Mouse (Mus musculus) kidney, adult 2 months (tissue): ENCODE results near the gene Cog5. TPM values are rescaled to one million over a fixed set of nuclear protein-coding genes. Genes with fewer than 3 reads are reported as not detected.
A peak's percentile ranks its signal among the peaks of the same experiment; 100 is the strongest.

Source experiments
- DNase-seq: peaks from one replicate; pipeline ENCODE4 v3.0.0; 2021
- H3K27ac ChIP-seq: fragments of 200-500 bp; 2 replicates; pipeline ENCODE4 v1.5.1; 2012; ENCODE audit warnings: low read depth, low read length, control low read depth, inconsistent platforms; ENCODE audit not compliant: insufficient read depth
- H3K27me3 ChIP-seq: fragments of 200-500 bp; replicated peaks from 2 replicates; pipeline ENCODE4 v1.6.1; 2012; ENCODE audit warnings: mild to moderate bottlenecking, moderate library complexity, low read length, inconsistent platforms; ENCODE audit not compliant: control insufficient read depth, insufficient read depth
- H3K36me3 ChIP-seq: fragments of 200-500 bp; 2 replicates; pipeline ENCODE4 v1.6.1; 2012; ENCODE audit warnings: mild to moderate bottlenecking, moderate library complexity, low read length, inconsistent platforms; ENCODE audit not compliant: control insufficient read depth, insufficient read depth
- H3K4me1 ChIP-seq: fragments of 200-500 bp; 2 replicates; pipeline ENCODE4 v1.6.1; 2011; ENCODE audit warnings: low read length; ENCODE audit not compliant: control insufficient read depth, insufficient read depth
- H3K4me3 ChIP-seq: fragments of 200-500 bp; 2 replicates; pipeline ENCODE4 v1.5.1; 2011; ENCODE audit warnings: mild to moderate bottlenecking, low read depth, low read length, control low read depth; ENCODE audit not compliant: insufficient read depth
- CTCF ChIP-seq: fragments of 200-500 bp; conservative IDR thresholded peaks from 2 replicates; pipeline ENCODE4 v1.5.1; 2011; ENCODE audit warnings: low read depth, mild to moderate bottlenecking, control low read depth, low read length, moderate library complexity, mixed read lengths; ENCODE audit not compliant: insufficient read depth, insufficient read length
- POLR2A ChIP-seq: fragments of 200-500 bp; IDR thresholded peaks from one replicate; pipeline ENCODE4 v1.6.1; 2011; ENCODE audit warnings: low read depth, low read length, control low read depth
- WGBS: fragments of 180-500 bp; shearing (Covaris S2); methylation state at CpG from one replicate; pipeline ENCODE4 v1.1.7; 2018; 5-methylcytosine and 5-hydroxymethylcytosine counted together
- polyA plus RNA-seq: library from polyadenylated mRNA; depleted of rRNA; stranded (reverse); fragments of >200 nt; gene quantifications from 2 replicates; pipeline ENCODE4 v1.2.3, GENCODE M21; 2012

Cog5 gene
- polyA plus RNA-seq, 1 experiment: 16.7 TPM

DNA sequence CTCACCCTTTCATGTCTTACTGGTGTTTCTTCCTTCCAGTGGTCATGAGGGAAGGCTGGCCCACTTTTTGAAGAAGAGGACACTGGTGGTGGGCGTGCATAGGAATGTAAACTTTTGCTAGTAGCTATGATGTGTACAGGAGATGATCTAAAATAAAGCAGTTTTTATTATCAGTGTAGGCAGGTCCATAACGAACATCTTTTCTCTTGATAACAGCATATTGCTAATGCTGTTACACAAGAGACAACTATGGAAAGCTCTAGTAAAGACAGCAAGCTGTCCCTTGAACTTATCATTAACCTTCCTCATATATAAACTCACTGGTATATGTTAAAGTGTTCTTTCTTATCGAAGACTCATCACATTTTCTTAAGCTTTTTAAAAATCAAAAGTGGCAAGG is 282.9 kb downstream of the Cog5 start:
- no peak overlapping the region for H3K4me3 ChIP-seq
- no peaks in the 10 kb centered on the region for H3K27me3 ChIP-seq
- WGBS: 90% methylated on average over 3 of the region's 3 CpGs
- DNase-seq: no peak
- no peaks in the 10 kb centered on the region; the same call in 1 of the 2 replicates for H3K4me1 ChIP-seq
- TF ChIP-seq POLR2A (no peak), CTCF (no peak)
- H3K36me3 ChIP-seq: peaks cover 26% of the 10 kb centered on the region
- no peak overlapping the region for H3K27ac ChIP-seq

DNA sequence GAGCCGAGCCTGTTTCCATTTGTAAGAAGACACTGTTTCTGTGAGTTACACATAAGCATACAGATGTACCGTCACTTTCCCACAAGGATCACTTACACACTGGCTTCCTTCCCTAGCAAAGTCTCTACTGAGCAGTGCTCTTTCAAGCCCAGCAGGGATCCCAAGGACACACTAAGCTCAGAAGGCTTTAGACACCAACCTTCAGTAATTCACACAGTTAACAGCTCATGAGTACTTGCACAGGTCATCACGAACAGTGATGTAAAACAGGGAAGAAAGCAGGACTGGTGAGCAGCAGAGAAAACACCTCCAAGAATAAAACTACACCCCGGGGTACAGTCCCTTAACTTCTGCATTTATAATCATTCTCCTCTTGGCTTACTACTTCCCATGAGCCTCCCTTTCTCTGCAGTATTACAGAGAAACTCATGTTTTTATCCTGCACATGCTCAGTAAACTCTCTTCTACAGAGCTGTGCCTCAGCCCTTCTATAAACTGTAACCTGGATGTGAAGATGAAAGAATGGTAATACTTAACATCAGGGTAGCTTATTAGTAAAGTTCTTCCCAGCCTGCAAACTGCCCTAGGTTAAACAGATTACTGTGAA is 283.8 kb downstream of the Cog5 start:
- DNase-seq: no peak
- H3K27ac ChIP-seq: no peak overlapping the region
- no peak overlapping the region for H3K4me3 ChIP-seq
- TF ChIP-seq POLR2A (no peak), CTCF (no peak)
- H3K27me3 ChIP-seq: no peaks in the 10 kb centered on the region
- H3K36me3 ChIP-seq: peaks cover 31% of the 10 kb centered on the region
- H3K4me1 ChIP-seq: no peaks in the 10 kb centered on the region; the same call in 1 of the 2 replicates
- WGBS: 82% methylated on average over 4 of the region's 4 CpGs

DNA sequence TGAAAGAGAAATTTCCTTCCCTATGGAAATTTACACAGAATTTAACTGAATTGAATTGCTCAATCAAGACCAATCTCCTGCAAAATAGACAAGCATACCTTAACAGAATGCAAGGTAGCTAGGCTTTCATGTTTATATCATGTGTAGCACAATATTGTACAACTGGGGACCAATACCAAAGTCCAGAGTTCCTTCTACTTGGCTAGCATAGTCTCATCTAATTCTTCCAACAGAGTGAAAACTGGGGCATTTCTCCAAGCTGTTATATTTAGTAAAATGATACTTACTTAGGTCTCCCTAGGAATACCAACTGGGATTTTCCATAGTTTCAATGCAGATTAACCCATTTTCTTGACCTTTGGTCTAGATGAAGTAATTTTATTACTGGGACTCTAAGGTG is 284.4 kb downstream of the Cog5 start:
- Histone ChIP-seq H3K4me1 (peaks cover 3% of the 10 kb centered on the region; the same call in 1 of the 2 replicates), H3K4me3 (no peak overlapping the region), H3K27ac (no peak overlapping the region), H3K36me3 (peaks cover 30% of the 10 kb centered on the region), H3K27me3 (no peaks in the 10 kb centered on the region)
- TF ChIP-seq POLR2A (no peak), CTCF (no peak)
- DNase-seq: peak; percentile 38

DNA sequence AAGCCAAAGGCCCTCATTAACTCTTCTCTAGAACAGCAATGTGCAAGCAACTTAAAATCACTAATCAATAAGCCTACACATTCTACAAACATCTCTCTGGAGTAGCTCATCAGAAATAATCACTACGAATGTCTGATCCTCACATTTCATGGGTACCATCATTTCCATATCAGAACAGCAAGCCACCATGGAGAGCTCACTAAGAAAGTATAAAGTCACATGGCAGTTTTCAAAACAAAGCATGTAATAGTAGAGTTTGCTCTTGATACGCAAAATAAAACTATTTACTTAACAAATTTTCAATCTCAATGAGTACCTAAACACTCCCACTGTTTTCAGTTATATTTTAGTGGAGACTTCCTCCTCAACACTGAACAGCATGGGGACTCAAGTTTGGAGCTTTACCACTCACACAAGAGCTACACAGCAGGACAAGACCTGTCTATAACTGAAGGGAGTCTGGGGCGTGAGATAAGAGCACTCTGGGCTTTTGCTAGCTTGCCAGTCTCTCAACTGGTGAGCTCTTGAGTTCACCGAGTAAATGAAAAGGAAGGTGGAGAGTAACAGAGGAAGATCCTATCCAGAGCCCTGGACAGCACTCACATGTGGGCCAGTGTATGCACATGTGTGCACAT is 288.5 kb downstream of the Cog5 start:
- Histone ChIP-seq H3K27ac (no peak overlapping the region), H3K4me3 (no peak overlapping the region), H3K4me1 (peaks cover 4% of the 10 kb centered on the region; the same call in 1 of the 2 replicates), H3K36me3 (peaks cover 19% of the 10 kb centered on the region), H3K27me3 (no peaks in the 10 kb centered on the region)
- 94% methylated on average over 4 of the region's 4 CpGs for whole genome bisulfite sequencing
- no peak for TF ChIP-seq CTCF
- TF ChIP-seq POLR2A: no peak
- DNase-seq: no peak

DNA sequence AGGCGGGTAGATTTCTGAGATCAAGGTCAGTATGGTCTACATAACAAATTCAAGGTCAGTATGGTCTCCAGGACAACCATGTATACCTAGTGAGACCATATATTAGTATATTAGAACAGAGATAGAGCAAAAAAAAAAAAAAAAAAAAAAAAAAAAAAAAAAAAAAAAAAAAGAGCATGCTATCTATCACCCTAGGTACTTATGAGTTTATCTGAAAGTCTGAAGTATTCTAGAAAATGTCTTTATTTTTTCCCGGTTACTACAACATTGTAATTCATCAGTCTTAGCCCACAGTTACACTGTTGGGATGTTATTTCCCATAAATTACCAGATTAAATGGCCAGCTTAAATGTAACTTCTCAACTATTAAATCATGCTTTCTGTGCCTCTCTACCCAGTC is 289.7 kb downstream of the Cog5 start:
- H3K27ac ChIP-seq: no peak overlapping the region
- 82% methylated on average over 2 of the region's 2 CpGs for WGBS
- H3K4me1 ChIP-seq: peaks cover 6% of the 10 kb centered on the region; the same call in 1 of the 2 replicates
- no peak for TF ChIP-seq CTCF
- no peak for TF ChIP-seq POLR2A
- H3K36me3 ChIP-seq: peaks cover 15% of the 10 kb centered on the region
- no peak for DNase-seq
- no peaks in the 10 kb centered on the region for H3K27me3 ChIP-seq
- no peak overlapping the region for H3K4me3 ChIP-seq

DNA sequence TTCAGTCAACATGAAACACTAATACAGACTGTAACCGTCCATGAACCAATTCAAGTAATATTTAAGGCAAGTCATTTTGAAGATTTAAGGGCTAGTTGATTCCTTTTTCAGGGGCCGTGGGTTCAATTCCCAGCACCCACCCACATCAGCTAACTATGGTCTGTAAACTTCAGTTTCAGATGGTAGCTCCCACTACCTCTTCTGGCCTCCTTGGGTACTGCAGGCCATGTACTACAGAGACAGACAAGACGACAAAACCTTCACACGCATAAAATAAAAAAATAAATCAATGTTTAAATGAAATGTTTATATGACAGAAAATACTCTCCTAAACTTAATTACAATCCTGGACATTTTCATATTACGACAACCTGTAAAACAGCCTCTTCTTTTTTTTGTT is 292.8 kb downstream of the Cog5 start:
- H3K4me3 ChIP-seq: no peak overlapping the region
- peaks cover 6% of the 10 kb centered on the region; the same call in 1 of the 2 replicates for H3K4me1 ChIP-seq
- H3K27me3 ChIP-seq: no peaks in the 10 kb centered on the region
- no peak overlapping the region for H3K27ac ChIP-seq
- 81% methylated on average over 5 of the region's 5 CpGs for WGBS
- TF ChIP-seq POLR2A: no peak
- TF ChIP-seq CTCF: 0 out of 2 replicates have a peak, but pooled peaks have one; percentile 32
- peak; percentile 29 for DNase-seq
- peaks cover 6% of the 10 kb centered on the region for H3K36me3 ChIP-seq

DNA sequence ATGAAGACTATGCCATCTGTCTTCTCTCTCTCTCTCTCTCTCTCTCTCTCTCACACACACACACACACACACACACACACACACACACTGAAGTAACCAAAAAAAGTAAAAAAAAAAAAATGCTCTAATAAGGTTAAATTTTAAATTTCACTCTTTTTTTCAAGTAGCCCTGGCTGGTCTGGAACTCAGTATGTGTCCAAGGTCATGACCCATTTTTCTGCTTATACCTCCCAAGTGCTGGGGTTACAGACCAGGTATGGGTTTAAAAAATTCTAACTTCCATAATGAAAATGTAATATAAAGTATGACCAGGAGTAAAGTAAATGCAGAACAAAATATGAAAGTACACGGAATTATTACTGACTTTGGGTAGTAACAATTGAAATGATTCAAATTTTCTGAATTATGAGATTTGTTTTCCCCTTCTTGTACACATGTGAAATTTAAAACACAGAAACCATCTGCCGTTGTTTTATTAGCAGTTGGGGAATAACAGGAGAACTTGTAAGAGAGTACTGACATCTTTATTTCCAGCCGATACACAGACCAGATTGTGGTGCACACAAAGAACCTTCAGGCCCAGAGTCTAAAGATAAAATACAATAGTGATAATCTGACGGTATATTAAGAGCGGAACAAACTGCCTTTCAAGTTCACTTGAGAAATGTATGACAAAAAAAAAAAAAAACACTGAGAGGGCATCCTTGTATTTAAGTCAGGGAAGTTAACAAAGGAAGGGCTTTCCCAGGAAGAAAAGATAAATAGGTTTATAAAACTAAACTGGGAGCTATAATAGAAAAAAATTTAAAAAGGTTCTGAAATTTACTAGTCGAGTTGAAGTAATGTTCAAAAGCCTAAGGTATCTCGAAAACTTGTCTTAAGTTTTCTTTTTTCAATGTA is 293.7 kb downstream of the Cog5 start:
- peak overlapping the region; percentile 70 for H3K4me3 ChIP-seq
- WGBS: 15% methylated on average over 7 of the region's 7 CpGs
- peak; percentile 56 for DNase-seq
- H3K27ac ChIP-seq: peak overlapping the region; percentile 85
- H3K36me3 ChIP-seq: peaks cover 1% of the 10 kb centered on the region
- H3K4me1 ChIP-seq: peaks cover 6% of the 10 kb centered on the region; the same call in 1 of the 2 replicates
- no peaks in the 10 kb centered on the region for H3K27me3 ChIP-seq
- TF ChIP-seq POLR2A (no peak), CTCF (no peak)
